Mouse (Mus musculus) urinary bladder, adult 18-20 months (tissue): ENCODE measurements around the gene Sgsm1.
"Not testable (repeated sequence)": the region's sequence is repeated elsewhere in the genome, so short reads cannot be mapped to it uniquely, and the experiment has no call there.

Source experiments
- DNase-seq, 2 experiments: peaks; one replicate each; pipeline ENCODE4 v3.0.0; 2022; ENCODE audit warnings: low spot score in 2 of 2, mixed read lengths in 2 of 2

Gene Sgsm1

DNA sequence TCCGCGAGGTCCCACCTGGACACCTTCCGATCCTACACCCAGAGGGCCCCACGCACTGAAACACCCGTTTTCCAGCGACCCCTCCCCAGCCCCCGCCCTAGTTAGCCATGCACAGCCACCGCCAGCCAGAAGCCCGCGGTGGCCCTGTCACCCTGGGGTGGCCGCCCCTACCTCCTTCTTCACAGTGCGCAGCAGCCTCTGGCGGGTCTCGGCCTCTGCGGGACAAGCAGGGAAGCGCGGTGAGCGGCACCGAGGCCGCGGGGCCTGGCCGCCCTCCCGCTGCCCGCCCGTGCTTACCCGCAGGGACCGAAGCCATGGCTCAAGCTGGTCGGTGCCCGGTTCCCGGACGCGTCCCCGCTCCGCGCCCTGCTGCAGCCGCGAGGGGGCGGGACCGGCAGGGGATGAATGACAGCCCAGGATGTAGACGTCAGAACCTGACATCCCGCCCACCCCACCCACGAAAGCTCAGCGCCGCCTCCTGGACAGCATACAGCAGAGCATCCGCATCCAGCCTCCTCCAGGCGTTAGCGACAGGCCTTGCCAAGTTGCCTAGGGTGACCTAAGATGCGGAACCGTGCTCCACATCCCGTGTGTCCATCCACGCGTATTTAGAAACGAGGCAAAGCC lies at the start of gene Sgsm1:
Sgsm1 (minus strand) TSS at position 410 of the 627 bp plus-strand sequence.
- DNase-seq = peak; percentile 71 to 74

DNA sequence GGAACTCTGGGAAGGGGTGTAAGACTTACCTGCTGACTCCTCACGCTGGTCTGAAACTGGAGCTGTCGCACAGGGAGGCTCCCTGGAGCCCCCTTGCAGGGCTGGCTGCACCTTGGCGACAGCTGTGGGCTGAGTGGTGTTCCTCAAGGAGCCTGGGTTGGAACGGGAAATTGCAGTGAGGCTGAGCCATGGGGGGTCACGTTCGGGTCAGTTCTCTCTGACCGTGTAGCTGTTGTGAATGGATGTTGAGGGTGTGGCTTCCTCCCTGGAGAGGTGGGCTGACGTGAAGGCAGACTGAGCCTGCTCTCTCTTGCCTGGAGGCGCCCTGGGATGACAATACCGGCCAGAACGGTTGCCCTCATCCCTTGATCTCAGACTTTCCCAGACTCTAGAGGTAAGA lies 48.2 kb upstream of the Sgsm1 start:
- DNase-seq = no peak

- no peak for DNase-seq
These were observed 47.1 kb upstream of the Sgsm1 start for GRCm38 (mm10) chr5:113357656-113358055.

DNA sequence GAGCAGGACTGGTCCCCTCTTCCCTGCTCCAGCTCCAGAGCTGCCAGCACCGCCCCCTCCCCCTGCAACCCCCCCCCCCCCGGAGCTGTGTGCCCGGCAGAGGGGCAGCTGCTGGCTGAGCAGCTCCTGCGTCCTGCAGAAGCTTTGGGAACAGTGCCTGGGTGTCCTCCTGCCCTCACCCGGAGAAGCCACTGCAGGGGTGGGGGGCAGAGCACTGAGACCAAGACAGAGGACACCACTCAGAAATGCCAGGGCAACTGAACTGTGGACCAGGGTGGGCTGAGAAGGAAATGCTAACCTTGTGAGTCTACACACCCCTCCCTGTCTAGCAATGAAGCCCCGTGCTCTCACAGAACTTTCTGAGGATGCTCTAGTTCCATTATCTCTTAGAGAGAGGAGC lies 46.6 kb upstream of the Sgsm1 start, which contains the start of gene Aym1:
Aym1 (plus strand) TSS at position 109 of the 400 bp plus-strand sequence.
- DNase-seq = no peak

GRCm38 (mm10) chr5:113354311-113354710 lies 43.7 kb upstream of the Sgsm1 start:
- DNase-seq = no peak

DNA sequence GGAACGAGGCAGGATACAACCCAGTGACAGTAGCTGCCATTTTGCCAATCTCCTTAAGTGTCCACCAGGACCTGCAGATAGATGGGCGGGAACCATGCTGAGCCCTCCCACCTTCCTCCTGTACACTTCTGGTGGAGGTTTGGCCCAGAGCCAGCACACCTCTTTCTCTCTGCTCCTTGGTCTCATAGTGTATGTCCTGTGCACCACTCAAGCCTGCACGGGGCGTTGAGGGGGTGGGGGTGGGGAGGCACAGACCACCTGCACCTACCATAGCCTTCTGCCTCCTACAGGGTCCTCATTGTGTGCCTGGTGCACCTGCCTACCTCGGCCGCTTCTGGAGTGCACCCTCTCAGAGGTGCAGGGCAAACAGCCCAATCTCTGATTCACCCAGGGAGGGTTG lies 42.0 kb upstream of the Sgsm1 start:
- no peak for DNase-seq

- no peak for DNase-seq
These were observed 41.2 kb upstream of the Sgsm1 start for GRCm38 (mm10) chr5:113351768-113352167.

- DNase-seq = no peak
These were observed 39.2 kb upstream of the Sgsm1 start for GRCm38 (mm10) chr5:113349810-113350209.

GRCm38 (mm10) chr5:113349226-113349625 lies 38.6 kb upstream of the Sgsm1 start:
- DNase-seq = no peak

DNA sequence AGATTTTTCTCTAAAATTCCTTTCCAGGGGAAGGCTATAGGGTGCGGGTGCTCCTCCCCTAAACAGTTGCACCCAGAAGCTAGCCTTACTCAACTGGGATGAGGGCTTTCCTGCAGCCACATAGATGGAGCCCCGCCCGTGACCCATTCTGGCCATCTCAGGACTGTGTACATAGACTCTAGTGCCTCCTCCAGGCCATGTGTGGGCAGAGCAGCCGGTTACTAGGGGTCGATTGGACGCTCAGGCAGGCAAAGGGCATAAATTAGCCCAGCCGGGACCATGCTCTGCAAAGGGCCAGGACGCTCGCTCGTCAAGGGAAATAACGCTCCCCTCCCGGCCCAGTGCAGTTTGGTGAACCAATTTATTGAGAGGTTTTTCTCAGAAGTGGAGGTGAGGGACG lies 38.0 kb upstream of the Sgsm1 start:
- no peak for DNase-seq

- DNase-seq = no peak
These were observed 37.0 kb upstream of the Sgsm1 start for GRCm38 (mm10) chr5:113347593-113347992.

DNA sequence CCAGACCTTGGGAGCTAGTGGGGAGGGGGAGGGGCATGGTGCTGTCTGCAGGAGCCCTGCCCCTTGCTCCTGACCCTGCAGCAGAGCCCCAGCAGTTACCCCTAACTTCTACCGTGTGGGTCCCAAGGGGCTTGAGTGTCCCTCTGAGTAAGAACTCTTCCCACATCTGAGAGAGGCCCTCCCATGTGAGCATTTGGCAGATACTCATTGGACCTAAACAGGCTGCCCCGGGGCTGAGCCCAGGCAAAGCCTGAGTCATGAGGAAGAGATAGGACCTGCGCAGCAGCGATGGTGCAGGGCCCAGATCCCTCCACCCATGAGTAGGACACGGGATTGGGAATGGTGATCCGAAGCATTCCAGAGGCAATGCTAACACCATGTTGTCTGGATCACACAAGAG lies 36.1 kb upstream of the Sgsm1 start:
- not testable (repeated sequence) for DNase-seq

GRCm38 (mm10) chr5:113345781-113346180 lies 35.2 kb upstream of the Sgsm1 start:
- no peak for DNase-seq

DNA sequence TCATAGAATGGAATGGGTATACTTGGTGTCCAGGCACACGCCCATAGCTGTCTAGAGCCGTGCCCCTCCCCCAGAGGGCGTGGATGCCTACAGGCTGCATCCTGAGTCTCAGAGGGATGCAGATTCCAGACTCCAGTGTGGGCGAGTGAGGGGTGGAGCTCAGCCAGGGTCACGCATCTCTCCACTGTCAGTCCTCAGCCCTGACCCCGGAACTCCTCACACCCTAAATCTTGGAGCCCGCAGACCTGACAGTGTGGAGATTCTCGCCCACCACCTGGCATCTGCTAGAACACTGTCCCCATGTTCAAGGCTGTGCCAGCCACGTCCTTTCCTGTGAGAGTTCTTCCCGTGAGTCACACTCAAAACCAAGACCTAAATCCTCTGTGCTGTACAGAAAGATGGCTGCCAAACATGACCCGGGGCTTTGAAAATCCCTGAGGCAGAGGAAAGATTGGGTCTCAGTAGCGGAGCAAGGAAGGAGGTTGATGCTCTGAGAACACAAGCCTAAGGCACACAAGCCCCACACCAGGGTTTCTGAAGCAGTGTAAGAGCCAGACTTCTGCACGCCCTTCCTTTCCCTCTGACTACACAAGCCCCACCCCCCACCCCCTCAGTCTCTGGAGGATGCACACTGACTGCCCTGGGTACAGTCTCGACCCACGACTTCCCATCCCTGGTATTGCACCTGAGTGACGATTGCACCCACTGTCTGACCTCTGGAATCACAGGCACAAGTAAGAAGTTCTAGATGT lies 34.2 kb upstream of the Sgsm1 start:
- DNase-seq = no peak

- DNase-seq = no peak
These were observed 25.7 kb upstream of the Sgsm1 start for GRCm38 (mm10) chr5:113336281-113336680.

GRCm38 (mm10) chr5:113335732-113336131 lies 25.1 kb upstream of the Sgsm1 start:
- no peak for DNase-seq

DNA sequence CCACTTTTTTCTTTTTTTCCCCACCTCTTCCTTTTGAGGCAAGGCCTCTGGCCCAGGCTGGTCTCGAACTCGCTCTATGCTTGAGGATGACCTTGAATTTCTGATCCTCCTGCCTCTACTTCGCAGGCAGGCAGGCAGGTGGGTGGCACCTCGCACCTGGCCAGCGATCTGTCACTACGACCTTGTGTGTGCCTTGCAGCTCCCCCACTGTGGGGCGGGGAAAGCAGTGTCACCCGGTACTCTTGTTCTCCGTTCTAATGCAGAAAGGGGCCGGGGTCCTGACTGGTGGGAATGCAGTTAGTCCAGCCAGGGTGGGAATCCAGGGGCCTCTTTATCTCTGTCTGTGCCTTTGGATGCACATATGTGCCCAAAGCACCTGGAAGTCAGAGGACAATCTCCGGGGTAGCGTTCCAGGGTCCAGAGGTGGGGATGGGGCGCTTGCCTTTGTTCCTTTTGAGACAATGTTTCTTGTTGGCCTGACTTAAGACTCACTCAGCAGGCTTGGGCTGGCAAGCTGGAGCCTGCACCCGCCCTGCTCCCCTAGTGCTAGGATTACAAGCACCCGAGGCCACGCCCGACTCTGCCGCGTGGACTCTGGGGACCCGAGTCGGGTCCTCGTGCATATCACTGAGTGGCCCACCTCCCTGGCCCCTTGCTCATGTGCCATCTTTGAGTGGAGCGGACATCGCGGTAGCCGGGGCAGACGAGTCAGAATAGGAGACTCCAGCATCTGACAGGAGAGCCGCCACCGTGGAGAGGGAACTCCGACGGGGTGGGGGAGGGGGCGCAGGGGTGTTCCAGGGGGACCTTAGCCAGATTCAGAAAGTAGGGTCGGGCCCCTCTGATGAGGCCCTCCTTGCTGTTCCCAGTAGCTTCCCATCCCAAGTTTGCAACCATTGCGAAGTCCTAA lies 24.3 kb upstream of the Sgsm1 start:
- DNase-seq = peak; percentile 21 to 24

DNA sequence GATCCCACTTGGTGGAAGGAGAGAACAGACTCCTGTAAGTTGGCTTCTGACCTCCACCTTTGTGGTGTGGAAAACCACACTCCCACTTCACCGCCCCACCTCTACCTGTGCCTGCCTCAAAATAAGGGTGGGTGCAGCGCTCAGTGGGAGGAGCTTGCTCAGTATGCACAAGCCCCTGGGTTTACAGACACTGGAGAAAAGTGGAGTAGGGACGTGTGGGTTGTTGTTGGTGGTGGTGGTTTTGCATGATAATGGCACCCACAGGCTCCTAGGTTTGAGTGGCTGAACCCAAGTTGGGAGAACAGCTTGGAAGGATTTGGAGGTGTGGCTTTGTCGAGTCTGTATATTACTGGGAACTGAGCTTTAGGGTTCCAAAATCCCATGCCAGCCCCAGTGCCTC lies 22.3 kb upstream of the Sgsm1 start:
- DNase-seq = no peak

GRCm38 (mm10) chr5:113332239-113332638 lies 21.7 kb upstream of the Sgsm1 start:
- DNase-seq = no peak

GRCm38 (mm10) chr5:113330202-113330601 lies 19.6 kb upstream of the Sgsm1 start:
- DNase-seq = no peak

- no peak for DNase-seq
These were observed 18.9 kb upstream of the Sgsm1 start for GRCm38 (mm10) chr5:113329463-113329862.
